Mouse (Mus musculus) C2C12 (cell line): ENCODE results near the gene Fam193b.

ENCODE experiments used
- CTCF ChIP-seq: IDR thresholded peaks from one replicate; pipeline ENCODE4 v1.5.1; 2011; ENCODE audit not compliant: control insufficient read depth, insufficient read depth, insufficient read length
- MYOG ChIP-seq: IDR thresholded peaks from one replicate; pipeline ENCODE4 v1.6.1; 2011; ENCODE audit not compliant: control insufficient read depth, insufficient read length; ENCODE audit errors: extremely low read depth
- USF1 ChIP-seq: IDR thresholded peaks from one replicate; pipeline ENCODE4 v1.6.1; 2011; ENCODE audit warnings: low read depth, mild to moderate bottlenecking, control low read depth, moderate library complexity

DNA sequence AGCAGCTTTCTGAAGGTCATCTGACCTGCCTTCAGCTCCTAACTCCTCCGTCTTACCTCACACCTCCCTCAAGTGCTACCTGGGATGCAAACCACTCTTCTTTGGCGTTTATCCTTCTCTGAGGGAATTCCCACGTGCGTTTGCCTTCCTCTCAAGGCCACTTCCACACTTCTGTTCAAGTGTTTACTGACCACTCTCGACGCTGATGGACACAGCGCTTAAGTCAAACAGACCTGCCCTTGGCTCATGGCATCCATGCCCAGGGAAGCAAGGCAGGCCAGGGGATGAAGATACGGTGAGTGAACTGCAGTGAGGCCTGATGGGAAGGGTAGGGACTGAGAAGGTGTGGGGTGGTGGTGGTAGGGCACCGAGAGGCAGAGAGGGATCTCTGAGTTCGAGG is 70.3 kb downstream of the Fam193b start:
- TF ChIP-seq MYOG, result no peak
- TF ChIP-seq CTCF, result no peak
- TF ChIP-seq USF1, result no peak
